Mouse (Mus musculus): ENCODE results near the gene Gpr65.
"Not testable (repeated sequence)": the region's sequence is repeated elsewhere in the genome, so short reads cannot be mapped to it uniquely, and the experiment has no call there.

The Gpr65 gene

GRCm38 (mm10) chr12:98268441-98269369 is at the start of gene Gpr65:
TSS of gene Gpr65 (plus strand) at chr12:98268635.
- in situ Hi-C loops (cut with MboI; ENCODE audit: low pct_unique_long_range_greater_than_20kb in 1 of 2, low sequenced_read_pairs in 2 of 2, unreplicated experiment in 1 of 2) = no loop called here

GRCm38 (mm10) chr12:98223286-98223685 is 45.1 kb upstream of the Gpr65 start:
- in situ Hi-C loops (cut with MboI; ENCODE audit: low pct_unique_long_range_greater_than_20kb in 1 of 2, low sequenced_read_pairs in 2 of 2, unreplicated experiment in 1 of 2) = no loop called here

- in situ Hi-C loops (cut with MboI; ENCODE audit: low pct_unique_long_range_greater_than_20kb in 1 of 2, low sequenced_read_pairs in 2 of 2, unreplicated experiment in 1 of 2) = no loop called here
Measured at GRCm38 (mm10) chr12:98227037-98227436, 41.4 kb upstream of the Gpr65 start.

GRCm38 (mm10) chr12:98238478-98238877 is 30.0 kb upstream of the Gpr65 start:
- in situ Hi-C loops (cut with MboI; ENCODE audit: low pct_unique_long_range_greater_than_20kb in 1 of 2, low sequenced_read_pairs in 2 of 2, unreplicated experiment in 1 of 2) = not testable (repeated sequence)

GRCm38 (mm10) chr12:98244161-98244560 is 24.3 kb upstream of the Gpr65 start:
- in situ Hi-C loops (cut with MboI; ENCODE audit: low pct_unique_long_range_greater_than_20kb in 1 of 2, low sequenced_read_pairs in 2 of 2, unreplicated experiment in 1 of 2) = no loop called here

- in situ Hi-C loops (cut with MboI; ENCODE audit: low pct_unique_long_range_greater_than_20kb in 1 of 2, low sequenced_read_pairs in 2 of 2, unreplicated experiment in 1 of 2) = no loop called here
Measured at GRCm38 (mm10) chr12:98244865-98245264, 23.6 kb upstream of the Gpr65 start.

GRCm38 (mm10) chr12:98246835-98247234 is 21.6 kb upstream of the Gpr65 start:
- in situ Hi-C loops (cut with MboI; ENCODE audit: low pct_unique_long_range_greater_than_20kb in 1 of 2, low sequenced_read_pairs in 2 of 2, unreplicated experiment in 1 of 2) = no loop called here

- in situ Hi-C loops (cut with MboI; ENCODE audit: low pct_unique_long_range_greater_than_20kb in 1 of 2, low sequenced_read_pairs in 2 of 2, unreplicated experiment in 1 of 2) = no loop called here
Measured at GRCm38 (mm10) chr12:98249671-98250070, 18.8 kb upstream of the Gpr65 start.

GRCm38 (mm10) chr12:98250327-98250726 is 18.1 kb upstream of the Gpr65 start:
- in situ Hi-C loops (cut with MboI; ENCODE audit: low pct_unique_long_range_greater_than_20kb in 1 of 2, low sequenced_read_pairs in 2 of 2, unreplicated experiment in 1 of 2) = no loop called here

- in situ Hi-C loops (cut with MboI; ENCODE audit: low pct_unique_long_range_greater_than_20kb in 1 of 2, low sequenced_read_pairs in 2 of 2, unreplicated experiment in 1 of 2) = no loop called here
Measured at GRCm38 (mm10) chr12:98252417-98252816, 16.0 kb upstream of the Gpr65 start.

- in situ Hi-C loops (cut with MboI; ENCODE audit: low pct_unique_long_range_greater_than_20kb in 1 of 2, low sequenced_read_pairs in 2 of 2, unreplicated experiment in 1 of 2) = no loop called here
Measured at GRCm38 (mm10) chr12:98255373-98255995, 13.0 kb upstream of the Gpr65 start.

- in situ Hi-C loops (cut with MboI; ENCODE audit: low pct_unique_long_range_greater_than_20kb in 1 of 2, low sequenced_read_pairs in 2 of 2, unreplicated experiment in 1 of 2) = no loop called here
Measured at GRCm38 (mm10) chr12:98258371-98258844, 10.0 kb upstream of the Gpr65 start.

GRCm38 (mm10) chr12:98258845-98259517 is 9.5 kb upstream of the Gpr65 start, which contains the start of gene Galc:
TSS of gene Galc (minus strand) at chr12:98259459.
- in situ Hi-C loops (cut with MboI; ENCODE audit: low pct_unique_long_range_greater_than_20kb in 1 of 2, low sequenced_read_pairs in 2 of 2, unreplicated experiment in 1 of 2) = no loop called here

- in situ Hi-C loops (cut with MboI; ENCODE audit: low pct_unique_long_range_greater_than_20kb in 1 of 2, low sequenced_read_pairs in 2 of 2, unreplicated experiment in 1 of 2) = no loop called here
Measured at GRCm38 (mm10) chr12:98259518-98259852, 8.9 kb upstream of the Gpr65 start.

GRCm38 (mm10) chr12:98265697-98266096 is 2.7 kb upstream of the Gpr65 start:
- in situ Hi-C loops (cut with MboI; ENCODE audit: low pct_unique_long_range_greater_than_20kb in 1 of 2, low sequenced_read_pairs in 2 of 2, unreplicated experiment in 1 of 2) = no loop called here

GRCm38 (mm10) chr12:98269791-98270745 is 1.6 kb downstream of the Gpr65 start:
- in situ Hi-C loops (cut with MboI; ENCODE audit: low pct_unique_long_range_greater_than_20kb in 1 of 2, low sequenced_read_pairs in 2 of 2, unreplicated experiment in 1 of 2) = no loop called here

- in situ Hi-C loops (cut with MboI; ENCODE audit: low pct_unique_long_range_greater_than_20kb in 1 of 2, low sequenced_read_pairs in 2 of 2, unreplicated experiment in 1 of 2) = no loop called here
Measured at GRCm38 (mm10) chr12:98270810-98271566, 2.6 kb downstream of the Gpr65 start.
